Mouse (Mus musculus): ENCODE measurements around the gene D630045J12Rik. TPM values are rescaled to one million over a fixed set of nuclear protein-coding genes. Genes with fewer than 3 reads are reported as not detected.

Gene D630045J12Rik
- polyA plus RNA-seq, 1 experiment, result 0.26 TPM

DNA sequence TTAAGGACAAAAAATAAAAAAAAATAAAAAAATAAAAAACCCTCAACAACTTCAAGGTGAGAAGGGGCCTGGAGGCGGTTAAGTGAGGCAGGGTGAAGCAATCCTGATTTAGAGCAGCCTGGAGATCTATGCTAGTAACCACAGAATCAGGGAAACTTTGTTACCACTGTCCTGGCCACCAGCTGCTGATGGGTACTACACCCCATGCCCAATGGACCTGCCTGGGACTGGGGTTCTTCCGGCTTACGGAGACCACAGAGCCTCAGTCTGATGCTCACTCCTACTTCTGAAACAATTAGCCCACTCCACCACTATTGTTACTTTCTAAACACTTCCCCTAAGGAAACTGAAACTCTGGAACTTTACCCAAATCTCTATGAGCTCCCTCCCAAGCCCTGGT is 9.0 kb downstream of the D630045J12Rik start:
- DNase-seq (ENCODE audit: low read depth, low spot score), result no peak
- 78% methylated on average over 3 of the region's 3 CpGs for WGBS

- WGBS, result 55% methylated on average over 3 of the region's 3 CpGs
- DNase-seq (ENCODE audit: low read depth, low spot score), result no peak
Observed at GRCm38 (mm10) chr6:38244167-38244566, 9.6 kb downstream of the D630045J12Rik start.

DNA sequence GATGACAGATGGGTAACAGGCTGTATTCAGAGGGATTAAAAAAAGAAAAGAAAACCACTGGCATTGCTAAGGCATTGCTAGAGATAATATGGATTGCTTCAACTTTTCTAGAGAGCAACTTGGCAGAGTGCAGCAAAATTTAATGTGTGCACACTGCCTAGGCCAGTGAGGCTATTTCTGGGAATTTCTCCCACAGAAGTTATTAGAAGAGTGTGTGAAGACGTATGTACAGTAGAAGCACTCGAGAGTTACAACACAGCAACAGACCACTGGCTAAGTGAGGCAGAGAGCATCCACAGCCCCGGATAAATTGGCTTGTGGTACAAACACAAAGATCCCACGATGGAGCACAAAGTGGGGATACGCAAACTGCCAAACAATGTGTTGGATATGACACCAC is 11.0 kb downstream of the D630045J12Rik start:
- 81% methylated on average over 5 of the region's 5 CpGs for WGBS
- DNase-seq (ENCODE audit: low read depth, low spot score), result no peak

DNA sequence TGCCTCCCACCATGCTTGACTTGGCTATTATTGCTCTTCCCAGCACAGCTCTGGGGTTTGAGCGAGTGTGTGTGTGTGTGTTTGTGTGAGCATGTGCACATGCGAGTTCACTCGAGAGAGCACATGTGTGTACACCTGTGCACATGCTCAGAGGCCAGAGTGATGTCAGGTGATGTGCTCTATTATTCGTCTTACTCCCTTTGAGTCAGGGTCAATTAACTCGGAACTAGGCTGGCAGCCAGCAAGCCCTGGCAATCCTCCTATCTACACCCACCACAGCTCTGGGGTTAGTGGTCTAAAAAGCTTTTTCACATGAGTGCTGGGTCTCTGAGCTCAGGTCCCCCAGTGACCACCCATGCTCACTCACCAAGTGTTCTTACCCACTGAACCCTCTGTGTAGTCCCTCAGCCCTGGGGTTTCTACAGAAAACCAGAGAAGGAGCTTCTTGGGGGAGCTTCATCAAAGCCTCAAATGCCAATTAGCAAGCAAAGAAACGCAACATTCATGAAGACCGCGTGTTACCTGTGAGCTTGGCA is 11.4 kb downstream of the D630045J12Rik start:
- 78% methylated on average over 8 of the region's 8 CpGs for WGBS
- no peak for DNase-seq (ENCODE audit: low read depth, low spot score)

DNA sequence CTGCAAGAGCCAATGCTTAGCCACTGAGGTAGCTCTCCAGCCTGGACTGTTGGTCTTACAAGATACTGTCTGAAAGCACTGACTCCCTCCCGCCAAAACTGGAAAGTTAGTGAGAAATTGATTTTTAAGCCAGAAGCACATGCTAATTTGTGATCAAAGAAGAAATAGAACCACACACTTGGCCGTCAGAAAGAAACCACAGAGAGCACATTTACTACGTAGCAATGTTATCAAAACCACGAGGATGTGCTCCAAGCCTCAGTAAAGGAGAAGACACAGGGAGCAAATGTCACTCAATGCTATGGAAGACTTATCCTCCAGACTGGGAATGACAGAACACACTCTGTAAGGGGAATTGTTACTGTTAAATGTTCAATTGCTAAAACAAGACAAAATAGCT is 12.3 kb downstream of the D630045J12Rik start:
- 86% methylated on average over 4 of the region's 4 CpGs for WGBS
- DNase-seq (ENCODE audit: low read depth, low spot score), result no peak

- no peak for DNase-seq (ENCODE audit: low read depth, low spot score)
- WGBS, result 69% methylated on average over 5 of the region's 5 CpGs
Observed at GRCm38 (mm10) chr6:38240618-38241017, 13.2 kb downstream of the D630045J12Rik start.

GRCm38 (mm10) chr6:38238382-38238781 is 15.4 kb downstream of the D630045J12Rik start:
- no peak for DNase-seq (ENCODE audit: low read depth, low spot score)
- 62% methylated on average over 4 of the region's 4 CpGs for WGBS

DNA sequence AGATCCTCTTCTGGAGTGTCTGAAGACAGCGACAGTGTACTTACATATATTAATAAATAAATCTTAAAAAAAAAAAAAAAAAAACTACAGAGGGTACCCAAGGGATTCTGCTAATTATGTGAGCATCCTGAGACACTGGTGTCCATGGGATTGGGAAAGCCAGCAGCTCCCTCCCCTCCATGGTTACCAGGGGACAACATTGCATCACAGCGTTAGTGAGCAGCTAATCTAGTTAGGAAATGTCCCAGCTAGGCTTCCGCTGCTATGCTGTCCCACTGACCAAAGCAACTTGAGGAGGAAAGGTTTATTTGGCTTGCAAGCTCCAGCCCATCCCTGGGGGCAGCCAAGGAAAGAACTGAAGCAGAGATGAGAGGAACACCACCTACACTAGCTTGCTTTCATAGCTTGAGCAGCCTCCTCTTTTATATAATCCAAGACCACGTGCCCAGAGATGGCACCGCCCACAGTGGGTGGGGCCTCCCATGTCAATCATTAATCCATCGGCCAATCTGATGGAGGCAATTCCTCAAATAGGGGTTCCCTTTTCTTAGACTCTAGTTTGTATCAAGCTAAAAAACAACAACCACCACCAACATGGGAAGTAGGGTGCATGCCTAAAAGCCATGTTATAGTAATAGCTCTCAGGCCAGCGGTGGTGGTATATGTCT is 17.7 kb downstream of the D630045J12Rik start:
- no peak for DNase-seq (ENCODE audit: low read depth, low spot score)
- 76% methylated on average over 7 of the region's 7 CpGs for WGBS

- WGBS, result 94% methylated on average over 3 of the region's 3 CpGs
Observed at GRCm38 (mm10) chr6:38233803-38234202, 20.0 kb downstream of the D630045J12Rik start.

GRCm38 (mm10) chr6:38232917-38233316 is 20.9 kb downstream of the D630045J12Rik start:
- DNase-seq (ENCODE audit: low read depth, low spot score), result no peak
- WGBS, result 66% methylated on average over 3 of the region's 3 CpGs

More at GRCm38 (mm10) chr6:38233803-38234202, 20.0 kb downstream of the D630045J12Rik start:
- DNase-seq (ENCODE audit: low read depth, low spot score), result no peak

DNA sequence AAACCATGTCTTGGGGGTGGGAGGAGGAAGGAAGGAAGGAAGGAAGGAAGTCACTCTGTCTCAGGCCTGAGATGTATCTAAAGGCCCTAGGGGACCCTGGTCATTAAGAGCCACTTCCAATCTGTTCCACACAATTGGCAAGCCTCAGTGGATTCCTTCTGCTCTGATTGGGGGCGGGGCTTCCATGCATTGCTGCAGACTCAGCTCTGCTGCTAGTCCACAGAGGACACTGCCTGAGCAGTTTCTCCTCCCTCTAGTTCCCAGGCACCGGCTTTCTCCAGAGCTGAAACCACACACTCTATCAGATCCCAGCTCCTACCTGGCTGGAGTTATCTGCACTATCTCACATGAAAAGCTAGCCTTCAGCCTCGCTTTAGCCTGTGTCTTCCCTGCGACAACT is 21.8 kb downstream of the D630045J12Rik start:
- no peak for DNase-seq (ENCODE audit: low read depth, low spot score)
- 53% methylated on average over 4 of the region's 4 CpGs for WGBS

- no peak for DNase-seq (ENCODE audit: low read depth, low spot score)
- 50% methylated on average over 1 of the region's 1 CpGs for WGBS
Observed at GRCm38 (mm10) chr6:38224079-38224478, 29.7 kb downstream of the D630045J12Rik start.

DNA sequence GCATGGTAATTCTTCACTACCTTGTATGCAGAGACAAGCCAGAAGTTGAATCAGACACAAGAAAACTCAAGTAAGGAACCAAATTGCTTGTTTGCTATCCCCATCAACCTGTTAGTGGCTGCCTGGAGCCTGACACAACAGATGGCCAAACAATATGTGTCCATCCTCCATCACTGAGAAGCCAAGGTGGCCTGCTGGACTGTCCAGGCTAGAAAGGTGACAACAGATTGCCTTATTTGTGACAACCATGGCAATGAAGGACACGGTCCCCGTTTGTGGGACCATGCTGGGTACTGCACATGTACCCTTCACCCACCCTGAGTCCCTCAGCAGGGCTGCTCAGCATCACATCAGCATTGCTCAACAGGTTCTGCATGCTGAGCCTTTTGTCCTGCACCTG is 34.5 kb downstream of the D630045J12Rik start:
- DNase-seq (ENCODE audit: low read depth, low spot score), result no peak
- WGBS, result 95% methylated on average over 2 of the region's 2 CpGs

DNA sequence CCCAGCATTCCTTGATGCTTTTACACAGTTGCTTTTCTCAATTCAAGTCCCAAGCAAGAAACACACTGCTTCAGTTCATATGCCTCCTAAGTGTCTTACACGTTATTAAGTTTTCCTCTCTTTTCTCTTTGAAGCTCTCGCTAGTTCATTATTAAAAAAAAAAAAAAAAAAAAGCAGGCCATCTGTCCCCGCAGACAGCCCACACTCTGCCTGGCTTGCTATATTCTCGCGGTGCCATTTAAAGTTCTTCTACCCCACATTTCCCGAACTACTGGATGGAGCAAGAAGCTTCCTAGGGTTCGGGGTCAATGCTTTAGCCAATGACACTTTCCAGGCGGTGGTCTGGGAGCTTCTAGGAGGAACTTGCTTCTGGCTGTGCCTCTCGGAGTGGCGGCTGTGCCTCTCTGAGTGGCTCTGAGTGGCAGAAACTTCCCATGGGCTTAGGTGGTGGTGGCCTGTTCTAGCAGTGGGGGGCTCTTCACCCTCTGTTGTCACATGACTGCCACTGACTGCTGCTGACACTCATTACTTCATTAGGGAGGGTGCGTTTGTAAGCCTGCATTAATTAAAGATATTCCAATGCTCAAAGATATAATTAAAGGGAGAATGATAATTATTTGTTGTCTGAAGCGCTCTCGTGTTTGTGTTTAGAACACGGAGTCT is 38.2 kb downstream of the D630045J12Rik start:
- DNase-seq (ENCODE audit: low read depth, low spot score), result no peak
- 87% methylated on average over 14 of the region's 14 CpGs for WGBS

GRCm38 (mm10) chr6:38207621-38208020 is 46.2 kb downstream of the D630045J12Rik start:
- WGBS, result 90% methylated on average over 2 of the region's 2 CpGs
- no peak for DNase-seq (ENCODE audit: low read depth, low spot score)

- 54% methylated on average over 8 of the region's 8 CpGs for WGBS
- DNase-seq (ENCODE audit: low read depth, low spot score), result no peak
Observed at GRCm38 (mm10) chr6:38206941-38207531, 46.8 kb downstream of the D630045J12Rik start.

GRCm38 (mm10) chr6:38205375-38205774 is 48.4 kb downstream of the D630045J12Rik start:
- no peak for DNase-seq (ENCODE audit: low read depth, low spot score)
- 49% methylated on average over 6 of the region's 6 CpGs for WGBS

DNA sequence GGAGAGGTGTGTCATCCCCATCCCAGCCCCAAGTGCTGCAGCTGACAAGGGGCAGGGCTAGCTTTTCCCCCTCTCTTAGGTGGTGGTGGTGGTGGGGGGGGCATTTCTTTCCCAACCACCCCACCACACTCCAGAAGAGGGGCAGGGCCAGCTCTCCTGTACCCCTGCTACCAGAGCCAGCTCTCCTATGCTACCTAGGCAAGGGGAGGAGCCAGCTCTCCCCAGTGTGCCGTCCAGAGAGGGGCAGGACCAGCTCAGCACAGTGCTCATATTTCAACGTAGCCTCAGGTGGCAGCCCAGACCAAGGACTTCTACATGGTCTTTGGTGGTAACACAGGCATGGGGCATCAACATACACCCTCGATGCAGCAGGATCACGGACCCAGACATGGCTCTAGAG is 50.0 kb downstream of the D630045J12Rik start:
- WGBS, result 70% methylated on average over 4 of the region's 4 CpGs
- DNase-seq (ENCODE audit: low read depth, low spot score), result no peak

DNA sequence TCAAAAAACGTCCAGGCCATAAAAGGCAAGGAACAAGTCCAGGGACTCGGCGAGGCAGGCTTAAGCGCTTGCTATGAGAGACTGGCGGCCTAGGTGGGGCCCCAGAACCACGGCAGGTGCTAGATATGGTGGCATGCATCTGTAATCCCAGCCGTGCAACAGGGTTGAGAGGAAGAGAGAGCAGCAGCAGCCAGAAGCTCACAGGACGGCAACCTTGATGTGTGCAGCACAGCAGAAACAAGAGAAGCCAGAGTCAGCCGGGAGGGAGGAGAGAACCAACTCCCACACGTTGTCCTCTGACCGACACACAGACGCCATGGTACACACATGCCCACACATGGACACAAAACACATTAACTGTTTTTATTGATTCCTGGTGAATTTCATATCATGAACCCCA is 51.0 kb downstream of the D630045J12Rik start:
- WGBS, result 47% methylated on average over 12 of the region's 12 CpGs
- no peak for DNase-seq (ENCODE audit: low read depth, low spot score)

GRCm38 (mm10) chr6:38201495-38201894 is 52.3 kb downstream of the D630045J12Rik start:
- WGBS, result 78% methylated on average over 5 of the region's 5 CpGs

GRCm38 (mm10) chr6:38199599-38199998 is 54.2 kb downstream of the D630045J12Rik start:
- DNase-seq (ENCODE audit: low read depth, low spot score), result no peak
- WGBS, result 85% methylated on average over 6 of the region's 6 CpGs

More at GRCm38 (mm10) chr6:38201495-38201894, 52.3 kb downstream of the D630045J12Rik start:
- DNase-seq (ENCODE audit: low read depth, low spot score), result no peak

Measured in large intestine, adult 2 months (tissue).